Mouse (Mus musculus) heart, postnatal 0 days (tissue): ENCODE measurements around the gene Stxbp2. TPM values are rescaled to one million over a fixed set of nuclear protein-coding genes. Genes with fewer than 3 reads are reported as not detected.

ENCODE experiments used
- ATAC-seq: fragments of 200-750 bp; cut with Nextera tagmentation; 2 replicates; pipeline ENCODE4 v1.8.0; 2017; ENCODE audit warnings: low read depth, moderate number of reproducible peaks, moderate library complexity; ENCODE audit not compliant: insufficient read depth
- DNase-seq: peaks from one replicate; pipeline ENCODE4 v3.0.0-alpha.2; 2016; ENCODE audit warnings: low spot score
- H3K27ac ChIP-seq: fragments of 300-500 bp; sonication (generic); 2 replicates; pipeline ENCODE4 v1.5.1; 2014; ENCODE audit warnings: low read depth, mild to moderate bottlenecking
- H3K27me3 ChIP-seq: fragments of 300-500 bp; sonication (generic); 2 replicates; pipeline ENCODE4 v1.6.1; 2014; ENCODE audit warnings: low read length, mixed read lengths; ENCODE audit not compliant: control insufficient read depth, insufficient read depth
- H3K36me3 ChIP-seq: fragments of 300-500 bp; sonication (generic); replicated peaks from 2 replicates; pipeline ENCODE4 v1.6.1; 2014; ENCODE audit warnings: low read length, mixed read lengths; ENCODE audit not compliant: control insufficient read depth, insufficient read depth
- H3K4me1 ChIP-seq: fragments of 300-500 bp; sonication (generic); 2 replicates; pipeline ENCODE4 v1.6.1; 2014; ENCODE audit warnings: antibody characterized with exemption; ENCODE audit not compliant: control insufficient read depth, insufficient read depth
- H3K4me2 ChIP-seq: fragments of 300-500 bp; sonication (generic); 2 replicates; pipeline ENCODE4 v1.6.1; 2014; ENCODE audit warnings: low read depth, mild to moderate bottlenecking, low read length, moderate library complexity
- H3K4me3 ChIP-seq: fragments of 300-500 bp; sonication (generic); 2 replicates; pipeline ENCODE4 v1.5.1; 2014; ENCODE audit warnings: low read depth, low read length
- H3K9ac ChIP-seq: fragments of 300-500 bp; sonication (generic); replicated peaks from 2 replicates; pipeline ENCODE4 v1.6.1; 2014; ENCODE audit warnings: low read depth, low read length, mixed read lengths
- H3K9me3 ChIP-seq: fragments of 300-500 bp; sonication (generic); replicated peaks from 2 replicates; pipeline ENCODE4 v1.6.1; 2016; ENCODE audit warnings: low read length; ENCODE audit not compliant: control insufficient read depth
- CTCF ChIP-seq: IDR thresholded peaks from 2 replicates; pipeline ENCODE4 v1.5.1; 2016; ENCODE audit warnings: antibody characterized with exemption, control low read depth, low read depth
- EP300 ChIP-seq: IDR thresholded peaks from 2 replicates; pipeline ENCODE4 v1.6.1; 2016; ENCODE audit warnings: antibody characterized with exemption, low read depth
- WGBS: fragments of 180-500 bp; shearing (Covaris S2); extraction: QIAGEN DNeasy Blood & Tissue Kit; methylation state at CpG from one replicate; pipeline ENCODE4 v1.1.7; 2014; 5-methylcytosine and 5-hydroxymethylcytosine counted together
- polyA plus RNA-seq: library from polyadenylated mRNA; unstranded; fragments of >200 nt; fragmentation: Nextera tagmentation; extraction: Ambion mirVana; gene quantifications from 2 replicates; pipeline ENCODE4 v1.2.1, GENCODE M21; 2015
- total RNA-seq: library from RNA; depleted of rRNA; stranded (reverse); fragments of >200 nt; gene quantifications from 2 replicates; pipeline ENCODE4 v1.2.3, GENCODE M21; 2014; ENCODE audit warnings: low replicate concordance; rRNA removed

Stxbp2 gene
- total and polyA plus RNA-seq, 2 experiments from 2014 or later = 14.5 to 15.2 TPM

DNA sequence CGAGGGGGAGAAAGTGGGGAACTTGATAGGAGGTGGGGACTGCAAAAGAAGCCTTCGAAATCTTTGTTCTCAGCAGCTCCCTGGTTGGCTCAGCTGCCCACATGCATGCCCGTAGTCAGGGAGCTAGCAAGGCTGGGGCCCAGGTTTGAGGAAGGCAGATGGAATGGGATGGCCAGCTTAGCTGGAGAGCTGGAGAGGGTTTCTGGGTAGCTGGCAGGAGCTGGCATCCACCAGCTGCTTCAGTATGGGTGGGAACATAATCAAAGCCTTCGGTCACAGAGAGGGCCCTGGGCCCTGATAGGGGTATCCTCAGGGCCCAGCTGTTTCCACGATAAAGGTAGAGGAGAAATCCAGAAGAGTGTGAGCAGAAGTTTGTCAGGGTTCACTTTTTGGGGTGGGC is 51.7 kb downstream of the Stxbp2 start:
- H3K9me3 ChIP-seq = no peaks in the 10 kb centered on the region
- H3K27ac ChIP-seq = no peak overlapping the region
- H3K27me3 ChIP-seq = no peaks in the 10 kb centered on the region
- no peak overlapping the region for H3K4me3 ChIP-seq
- no peak overlapping the region for H3K4me2 ChIP-seq
- ATAC-seq (no peak), DNase-seq (no peak)
- no peak overlapping the region for H3K9ac ChIP-seq
- TF ChIP-seq CTCF = no peak
- no peak for TF ChIP-seq EP300
- 0 out of 2 replicates have a peak, but pooled peaks cover 6% of the 10 kb centered on the region for H3K4me1 ChIP-seq
- peaks cover 26% of the 10 kb centered on the region for H3K36me3 ChIP-seq
- 89% methylated on average over 5 of the region's 5 CpGs for WGBS

DNA sequence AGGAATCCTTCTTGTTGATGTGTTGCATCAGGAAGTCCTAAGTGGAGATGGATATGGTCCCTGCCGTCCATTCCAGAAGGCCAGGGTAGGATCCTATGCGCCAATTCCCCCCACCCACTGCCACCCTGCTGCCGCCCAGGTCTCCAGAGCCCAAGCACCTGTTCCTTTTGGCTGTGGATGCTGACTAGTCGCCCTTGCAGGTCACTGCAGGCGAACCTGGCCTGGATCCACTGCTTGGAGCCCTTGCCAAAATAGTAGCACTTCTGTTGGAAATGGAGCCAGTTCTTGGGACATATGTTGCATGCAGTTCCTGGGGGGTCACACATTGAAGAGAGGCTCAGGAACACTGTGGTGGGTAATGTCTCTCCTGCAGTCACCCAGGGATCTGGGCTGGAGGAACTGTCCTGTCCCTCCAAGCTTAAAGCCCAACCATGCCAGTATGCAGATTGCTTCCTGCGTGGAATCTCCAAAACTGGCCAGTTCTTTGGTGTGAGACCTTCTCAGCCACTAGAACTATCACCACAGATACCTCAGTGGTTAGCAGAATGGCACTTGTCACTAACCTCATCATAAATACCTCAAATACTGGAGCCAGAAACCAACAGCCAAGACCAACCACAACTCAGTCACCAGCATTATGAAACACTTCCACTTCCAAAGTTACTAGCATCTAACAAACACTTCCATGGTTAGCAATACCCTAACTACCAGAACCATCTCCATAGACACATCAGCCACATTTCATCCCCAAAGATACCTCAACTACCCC is 52.8 kb downstream of the Stxbp2 start:
- Histone ChIP-seq H3K4me3 (no peak overlapping the region), H3K4me1 (no peaks in the 10 kb centered on the region), H3K9me3 (no peaks in the 10 kb centered on the region), H3K36me3 (peaks cover 26% of the 10 kb centered on the region), H3K4me2 (no peak overlapping the region), H3K27ac (no peak overlapping the region), H3K9ac (no peak overlapping the region), H3K27me3 (no peaks in the 10 kb centered on the region)
- ATAC-seq = no peak
- DNase-seq = no peak
- 68% methylated on average over 6 of the region's 6 CpGs for WGBS
- TF ChIP-seq EP300 (no peak), CTCF (no peak)

DNA sequence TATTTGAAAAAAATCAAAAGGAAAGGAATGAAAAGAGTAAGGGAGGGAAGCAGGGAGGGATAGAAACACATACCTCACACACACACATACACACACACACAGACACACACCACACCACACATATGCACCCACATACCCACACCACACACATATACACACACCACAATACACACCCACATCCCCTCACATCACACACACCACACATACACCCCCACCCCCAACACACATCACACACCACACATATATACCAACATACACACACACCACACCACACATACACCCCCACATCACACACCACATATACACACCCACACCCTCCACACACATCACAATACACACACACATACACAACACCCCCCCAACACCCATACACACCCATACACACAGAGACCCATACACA is 53.8 kb downstream of the Stxbp2 start:
- DNase-seq (no peak), ATAC-seq (no peak)
- no peaks in the 10 kb centered on the region for H3K4me1 ChIP-seq
- TF ChIP-seq CTCF (no peak), EP300 (no peak)
- H3K4me2 ChIP-seq = no peak overlapping the region
- peaks cover 20% of the 10 kb centered on the region for H3K36me3 ChIP-seq
- no peaks in the 10 kb centered on the region for H3K27me3 ChIP-seq
- H3K9ac ChIP-seq = no peak overlapping the region
- H3K9me3 ChIP-seq = no peaks in the 10 kb centered on the region
- no peak overlapping the region for H3K27ac ChIP-seq
- no peak overlapping the region for H3K4me3 ChIP-seq

DNA sequence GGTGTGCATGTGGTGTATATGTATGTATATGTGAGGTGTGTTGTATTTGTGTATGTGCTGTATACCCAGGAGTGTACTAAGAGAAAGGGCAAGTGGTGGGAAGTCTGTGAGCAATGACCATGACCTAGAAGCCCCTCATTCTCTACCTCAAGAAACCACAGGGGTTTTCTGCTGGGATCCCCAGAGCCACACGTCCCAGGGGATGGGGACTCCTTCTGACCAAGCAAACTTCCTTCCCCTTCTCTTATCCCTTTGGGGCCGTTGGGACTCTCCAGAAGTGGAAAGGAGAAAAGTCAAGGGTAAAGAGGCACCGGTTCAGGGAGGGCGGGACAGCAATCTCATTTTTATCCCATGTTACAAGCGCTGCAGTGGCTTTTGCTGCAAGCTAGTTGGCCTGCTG is 54.7 kb downstream of the Stxbp2 start:
- 59% methylated on average over 5 of the region's 5 CpGs for WGBS
- DNase-seq (no peak), ATAC-seq (no peak)
- Histone ChIP-seq H3K4me2 (no peak overlapping the region), H3K4me3 (no peak overlapping the region), H3K4me1 (no peaks in the 10 kb centered on the region), H3K36me3 (peaks cover 12% of the 10 kb centered on the region), H3K9ac (no peak overlapping the region), H3K9me3 (no peaks in the 10 kb centered on the region), H3K27me3 (no peaks in the 10 kb centered on the region), H3K27ac (no peak overlapping the region)
- TF ChIP-seq CTCF (no peak), EP300 (no peak)

DNA sequence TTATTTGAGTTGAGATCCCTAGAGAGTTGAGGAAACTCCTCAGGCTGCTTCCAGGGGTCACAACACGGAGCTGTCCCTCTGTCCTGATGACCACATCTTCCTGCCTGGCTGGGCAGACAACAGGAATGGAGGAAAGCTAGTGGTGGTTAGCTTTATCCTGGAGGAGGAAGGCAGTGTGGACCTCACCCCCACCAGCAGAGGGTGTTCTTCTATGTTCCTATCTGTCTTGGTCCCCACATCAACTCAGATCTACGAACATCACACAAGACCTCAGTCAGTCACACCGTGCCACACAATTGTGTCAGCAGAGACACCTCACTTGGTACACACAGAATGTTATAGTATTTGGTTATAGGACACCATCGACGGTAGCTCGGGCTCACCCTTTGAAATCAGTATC is 56.8 kb downstream of the Stxbp2 start:
- no peak for TF ChIP-seq EP300
- no peak for TF ChIP-seq CTCF
- H3K4me1 ChIP-seq = no peaks in the 10 kb centered on the region
- H3K4me2 ChIP-seq = no peak overlapping the region
- DNase-seq (no peak), ATAC-seq (no peak)
- 72% methylated on average over 6 of the region's 6 CpGs for WGBS
- no peak overlapping the region for H3K4me3 ChIP-seq
- H3K27me3 ChIP-seq = no peaks in the 10 kb centered on the region
- H3K9ac ChIP-seq = no peak overlapping the region
- H3K36me3 ChIP-seq = no peaks in the 10 kb centered on the region
- no peaks in the 10 kb centered on the region for H3K9me3 ChIP-seq
- no peak overlapping the region for H3K27ac ChIP-seq

DNA sequence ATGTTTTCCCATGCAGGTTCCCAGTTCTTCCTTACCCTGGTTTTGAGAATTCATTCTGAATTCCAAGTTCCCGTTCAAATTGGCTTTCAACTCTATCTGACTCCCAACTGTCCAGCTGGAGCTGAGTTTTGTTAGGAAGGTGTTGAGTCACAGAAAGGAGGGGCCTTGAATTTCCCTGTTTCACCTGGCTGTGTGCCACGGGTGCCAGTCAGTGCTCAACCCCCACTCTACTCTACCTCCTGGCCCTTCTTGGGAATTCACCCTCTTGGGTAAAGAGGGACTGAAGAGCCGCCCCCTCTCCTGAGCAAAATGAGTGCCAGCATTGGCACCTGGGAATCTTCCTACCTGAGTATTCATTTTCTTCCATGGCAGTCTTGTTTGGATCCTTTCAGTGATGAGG is 60.0 kb downstream of the Stxbp2 start:
- DNase-seq (no peak), ATAC-seq (no peak)
- Histone ChIP-seq H3K9me3 (no peaks in the 10 kb centered on the region), H3K27ac (no peak overlapping the region), H3K27me3 (no peaks in the 10 kb centered on the region), H3K4me1 (no peaks in the 10 kb centered on the region), H3K4me2 (no peak overlapping the region), H3K4me3 (no peak overlapping the region), H3K9ac (no peak overlapping the region), H3K36me3 (no peaks in the 10 kb centered on the region)
- TF ChIP-seq EP300 (no peak), CTCF (no peak)
- 59% methylated on average over 3 of the region's 3 CpGs for WGBS

Other genes with a start within 250 kb of the Stxbp2 start
- 12.6 and 28.8 TPM in 2 replicates for gene Arhgef18, start 237.9 kb upstream of the Stxbp2 start, total RNA-seq
- 2.8 and 3.4 TPM in 2 replicates for gene Arhgef18, start 237.9 kb upstream of the Stxbp2 start, polyA plus RNA-seq
- gene Pex11g, start 163.3 kb upstream of the Stxbp2 start, total RNA-seq = 8.9 and 14.1 TPM in 2 replicates
- 6.8 and 7.3 TPM in 2 replicates for gene Pex11g, start 163.3 kb upstream of the Stxbp2 start, polyA plus RNA-seq
- not detected in 2 replicates for gene Tex45, start 160.1 kb upstream of the Stxbp2 start, total RNA-seq
- gene Tex45, start 160.1 kb upstream of the Stxbp2 start, polyA plus RNA-seq = not detected in 2 replicates
- gene Zfp358, start 137.8 kb upstream of the Stxbp2 start, total RNA-seq = 59.7 and 70.8 TPM in 2 replicates
- gene Zfp358, start 137.8 kb upstream of the Stxbp2 start, polyA plus RNA-seq = 25.0 and 25.7 TPM in 2 replicates
- gene Mcoln1, start 130.5 kb upstream of the Stxbp2 start, total RNA-seq = 47.6 and 56.5 TPM in 2 replicates
- gene Mcoln1, start 130.5 kb upstream of the Stxbp2 start, polyA plus RNA-seq = 32.7 and 32.9 TPM in 2 replicates
- 15.9 and 41.7 TPM in 2 replicates for gene Pnpla6, start 115.6 kb upstream of the Stxbp2 start, total RNA-seq
- 7.9 and 8.4 TPM in 2 replicates for gene Pnpla6, start 115.6 kb upstream of the Stxbp2 start, polyA plus RNA-seq
- gene C330021F23Rik, start 63.0 kb upstream of the Stxbp2 start, total RNA-seq = 1.3 and 1.9 TPM in 2 replicates
- 2.0 and 2.3 TPM in 2 replicates for gene C330021F23Rik, start 63.0 kb upstream of the Stxbp2 start, polyA plus RNA-seq
- 2.1 and 7.9 TPM in 2 replicates for gene Camsap3, start 43.7 kb upstream of the Stxbp2 start, total RNA-seq
- 0.33 and 0.43 TPM in 2 replicates for gene Camsap3, start 43.7 kb upstream of the Stxbp2 start, polyA plus RNA-seq
- 26.8 and 27.0 TPM in 2 replicates for gene Xab2, start 9.6 kb upstream of the Stxbp2 start, total RNA-seq
- 20.0 TPM in 2 replicates for gene Xab2, start 9.6 kb upstream of the Stxbp2 start, polyA plus RNA-seq
- 2.4 and 14.4 TPM in 2 replicates for gene Pet100, start 9.4 kb upstream of the Stxbp2 start, total RNA-seq
- 112 and 121 TPM in 2 replicates for gene Pet100, start 9.4 kb upstream of the Stxbp2 start, polyA plus RNA-seq
- not detected in 2 replicates for gene Pcp2, start 5.4 kb upstream of the Stxbp2 start, total RNA-seq
- gene Pcp2, start 5.4 kb upstream of the Stxbp2 start, polyA plus RNA-seq = not detected in 2 replicates
- not detected in 2 replicates for gene Retn, start 24.8 kb downstream of the Stxbp2 start, total RNA-seq
- gene Retn, start 24.8 kb downstream of the Stxbp2 start, polyA plus RNA-seq = not detected in 2 replicates
- not detected in 2 replicates for gene Mcemp1, start 34.8 kb downstream of the Stxbp2 start, total RNA-seq
- 0.27 and 0.30 TPM in 2 replicates for gene Mcemp1, start 34.8 kb downstream of the Stxbp2 start, polyA plus RNA-seq
- gene Fcor, start 41.4 kb downstream of the Stxbp2 start, total RNA-seq = not detected in 2 replicates
- gene Fcor, start 41.4 kb downstream of the Stxbp2 start, polyA plus RNA-seq = 1.3 and 1.7 TPM in 2 replicates
- gene Trappc5, start 45.3 kb downstream of the Stxbp2 start, total RNA-seq = 31.1 and 38.0 TPM in 2 replicates
- 29.2 and 29.8 TPM in 2 replicates for gene Trappc5, start 45.3 kb downstream of the Stxbp2 start, polyA plus RNA-seq
- not detected in 2 replicates for gene Fcer2a, start 63.2 kb downstream of the Stxbp2 start, total RNA-seq
- 0.11 TPM in 1 of 2 replicates, not detected in the other for gene Fcer2a, start 63.2 kb downstream of the Stxbp2 start, polyA plus RNA-seq
- gene Clec4g, start 89.7 kb downstream of the Stxbp2 start, total RNA-seq = 5.6 TPM in 1 of 2 replicates, not detected in the other
- 1.9 and 2.5 TPM in 2 replicates for gene Clec4g, start 89.7 kb downstream of the Stxbp2 start, polyA plus RNA-seq
- not detected in 2 replicates for gene Cd209a, start 118.0 kb downstream of the Stxbp2 start, total RNA-seq
- gene Cd209a, start 118.0 kb downstream of the Stxbp2 start, polyA plus RNA-seq = not detected in 2 replicates
- not detected in 2 replicates for gene Cd209e, start 223.4 kb downstream of the Stxbp2 start, total RNA-seq
- not detected in 2 replicates for gene Cd209e, start 223.4 kb downstream of the Stxbp2 start, polyA plus RNA-seq
- gene Cd209d, start 247.6 kb downstream of the Stxbp2 start, total RNA-seq = not detected in 2 replicates
- not detected in 2 replicates for gene Cd209d, start 247.6 kb downstream of the Stxbp2 start, polyA plus RNA-seq